Mouse (Mus musculus): ENCODE results near the gene Hist1h2ap. TPM values are rescaled to one million over a fixed set of nuclear protein-coding genes. Genes with fewer than 3 reads are reported as not detected.
A peak's percentile ranks its signal among the peaks of the same experiment; 100 is the strongest.
"Not testable (repeated sequence)": the region's sequence is repeated elsewhere in the genome, so short reads cannot be mapped to it uniquely, and the experiment has no call there.

The Hist1h2ap gene
- 94.2 and 102 TPM in 2 replicates for polyA plus RNA-seq (2011; ENCODE audit: insufficient read depth, insufficient read length, low replicate concordance, missing spikeins)

DNA sequence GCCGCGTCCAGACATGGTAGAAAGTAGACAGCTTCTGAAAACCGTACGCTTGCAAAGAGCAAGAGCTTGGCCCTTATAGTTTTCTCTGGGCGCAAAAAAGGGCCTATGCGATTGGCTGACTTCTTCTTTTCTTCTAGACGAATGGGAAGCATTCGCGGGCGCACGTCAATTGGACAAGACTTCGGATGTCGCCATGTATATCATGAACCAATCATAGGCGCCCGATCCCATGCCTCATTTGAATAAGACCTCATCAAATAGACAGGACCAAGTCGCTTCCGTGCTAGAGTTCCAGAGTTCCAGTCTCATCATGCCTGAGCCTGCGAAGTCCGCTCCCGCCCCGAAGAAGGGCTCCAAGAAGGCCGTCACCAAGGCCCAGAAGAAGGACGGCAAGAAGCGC lies at the start of gene Hist1h2ap, which contains the start of gene Hist1h2br:
Gene Hist1h2ap (minus strand): TSS at position 47 of the 400 bp plus-strand sequence.
Gene Hist1h2br (plus strand): TSS at position 283 of the 400 bp plus-strand sequence.
- no CpG with 5 or more reads among the region's 24 CpGs for WGBS
- H3K27ac ChIP-seq (ENCODE audit: control insufficient read depth, insufficient read depth, low read depth, low read length, poor library complexity); H3K4me3 ChIP-seq (replicated peaks; ENCODE audit: control insufficient read depth, low read depth, low read length); H3K4me1 ChIP-seq (ENCODE audit: control insufficient read depth, insufficient read depth, low read length): not testable (repeated sequence)

DNA sequence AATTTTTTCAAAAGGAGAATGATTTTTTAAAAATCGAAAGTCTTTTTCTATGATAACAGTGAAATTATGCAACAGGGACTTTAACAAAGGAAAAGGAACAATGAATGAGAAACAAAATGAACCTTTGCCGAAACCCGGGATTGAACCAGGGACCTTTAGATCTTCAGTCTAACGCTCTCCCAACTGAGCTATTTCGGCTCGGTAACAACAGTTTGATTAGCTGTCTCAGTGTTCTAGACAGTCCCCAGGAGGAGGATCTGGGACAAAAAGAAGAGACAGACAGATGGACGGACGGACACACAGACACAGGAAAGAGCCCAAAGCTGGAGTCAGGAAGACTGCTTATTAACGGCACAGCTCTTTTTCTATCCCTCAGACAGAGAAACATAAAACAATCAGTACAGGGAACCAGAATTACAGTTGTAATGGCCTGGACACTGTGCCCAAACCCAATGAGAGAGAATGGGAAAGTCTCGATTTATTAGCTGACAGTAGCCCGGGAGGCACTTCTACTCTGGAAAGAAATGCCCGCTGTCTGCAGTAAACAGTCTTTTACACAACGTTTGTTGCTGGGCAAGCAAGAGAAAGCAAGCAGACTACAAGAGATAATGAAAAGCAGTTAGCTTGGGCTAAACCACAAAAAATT lies 49.6 kb upstream of the Hist1h2ap start:
- Histone ChIP-seq H3K4me3 (replicated peaks; ENCODE audit: control insufficient read depth, low read depth, low read length) (peak overlapping the region; percentile 39), H3K27ac (ENCODE audit: control insufficient read depth, insufficient read depth, low read depth, low read length, poor library complexity) (no peak overlapping the region), H3K4me1 (ENCODE audit: control insufficient read depth, insufficient read depth, low read length) (no peaks in the 10 kb centered on the region; the same call in 1 of the 2 replicates)
- WGBS: 4% methylated on average over 13 of the region's 13 CpGs
- TF ChIP-seq CTCF (IDR thresholded peaks at IDR 0.05; ENCODE audit: control insufficient read depth, insufficient read depth, low read length) (no peak), POLR2A (IDR thresholded peaks at IDR 0.05; ENCODE audit: borderline replicate concordance, control insufficient read depth, low read depth, low read length) (no peak)

DNA sequence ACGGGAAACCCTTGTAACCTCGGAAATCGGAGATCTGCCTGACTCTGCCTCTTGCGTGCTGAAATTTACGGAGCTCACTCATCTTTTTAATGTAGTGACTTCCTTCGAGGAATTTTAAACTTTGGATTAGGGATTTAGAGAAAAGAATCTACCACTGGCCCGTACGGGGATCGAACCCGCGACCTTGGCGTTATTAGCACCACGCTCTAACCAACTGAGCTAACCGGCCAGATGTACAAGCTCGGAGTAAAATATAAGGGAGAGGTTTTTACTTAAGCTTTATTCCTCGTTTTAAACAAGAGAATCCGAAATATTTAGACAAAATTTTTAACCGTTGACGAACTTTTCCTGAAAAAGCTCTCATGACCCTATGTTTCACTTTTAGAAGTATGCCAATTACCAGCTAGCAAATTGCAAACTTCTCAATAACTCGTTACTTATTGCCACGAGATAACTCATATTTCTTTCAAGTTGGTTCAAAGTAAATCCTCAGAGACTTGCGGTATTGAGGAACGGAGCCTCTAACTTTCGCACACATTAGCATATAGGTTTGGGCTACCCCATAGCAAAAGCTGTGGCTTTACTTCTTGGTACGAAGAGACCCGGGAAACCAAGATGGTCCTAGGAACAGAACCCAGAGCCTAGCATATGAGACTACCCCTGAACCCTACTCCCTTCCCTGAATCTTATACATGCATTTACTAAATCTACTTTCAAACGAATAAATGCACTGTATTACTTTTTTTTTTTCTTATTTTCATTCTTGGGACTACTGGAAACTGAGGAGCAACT lies 48.8 kb upstream of the Hist1h2ap start:
- 11% methylated on average over 27 of the region's 27 CpGs for WGBS
- Histone ChIP-seq H3K4me3 (replicated peaks; ENCODE audit: control insufficient read depth, low read depth, low read length) (peak overlapping the region; percentile 45), H3K4me1 (ENCODE audit: control insufficient read depth, insufficient read depth, low read length) (no peaks in the 10 kb centered on the region; the same call in 1 of the 2 replicates), H3K27ac (ENCODE audit: control insufficient read depth, insufficient read depth, low read depth, low read length, poor library complexity) (no peak overlapping the region)
- TF ChIP-seq CTCF (IDR thresholded peaks at IDR 0.05; ENCODE audit: control insufficient read depth, insufficient read depth, low read length) (no peak), POLR2A (IDR thresholded peaks at IDR 0.05; ENCODE audit: borderline replicate concordance, control insufficient read depth, low read depth, low read length) (no peak)

DNA sequence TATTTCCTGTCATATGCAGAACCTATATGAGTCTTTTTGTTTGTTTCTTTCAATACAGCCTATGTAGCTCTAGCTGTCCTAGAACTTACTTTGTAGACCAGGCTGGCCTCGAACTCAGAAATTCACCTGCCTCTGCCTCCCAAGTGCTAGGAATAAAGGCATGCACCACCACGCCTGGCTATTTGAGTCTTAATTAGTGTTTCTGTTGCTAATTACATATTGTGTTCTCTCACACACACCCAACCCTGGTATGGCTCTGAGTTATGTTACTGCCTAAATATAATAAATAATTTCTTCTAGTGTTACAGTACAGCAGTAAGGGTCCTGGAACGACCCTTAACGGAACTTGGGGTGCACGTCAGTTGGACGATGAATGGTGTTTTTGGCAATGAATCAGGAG lies 47.4 kb upstream of the Hist1h2ap start:
- no peak overlapping the region for H3K4me3 ChIP-seq (replicated peaks; ENCODE audit: control insufficient read depth, low read depth, low read length)
- no peaks in the 10 kb centered on the region; the same call in 1 of the 2 replicates for H3K4me1 ChIP-seq (ENCODE audit: control insufficient read depth, insufficient read depth, low read length)
- H3K27ac ChIP-seq (ENCODE audit: control insufficient read depth, insufficient read depth, low read depth, low read length, poor library complexity): no peak overlapping the region
- no peak for TF ChIP-seq CTCF (IDR thresholded peaks at IDR 0.05; ENCODE audit: control insufficient read depth, insufficient read depth, low read length)
- WGBS: 83% methylated on average over 6 of the region's 6 CpGs

DNA sequence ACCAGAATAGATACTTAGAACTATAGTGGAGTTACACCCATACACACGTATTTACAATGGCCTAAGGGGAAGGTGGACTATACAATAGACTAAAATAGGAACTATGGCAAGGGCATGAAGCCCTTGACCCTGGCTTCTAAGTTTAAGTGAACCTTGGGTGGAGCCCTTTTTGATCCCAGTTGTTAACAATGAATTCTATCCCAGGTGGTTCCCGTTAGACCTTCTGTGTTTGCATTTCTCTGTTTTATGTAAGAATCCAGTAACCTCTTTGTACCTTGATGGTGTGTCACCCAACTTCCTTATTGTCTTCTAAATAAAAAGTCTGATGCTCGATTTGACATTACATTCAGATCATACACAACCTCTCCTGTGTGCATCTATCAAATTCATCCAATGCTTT lies 32.2 kb upstream of the Hist1h2ap start:
- 53% methylated on average over 3 of the region's 3 CpGs for WGBS
- H3K27ac ChIP-seq (ENCODE audit: control insufficient read depth, insufficient read depth, low read depth, low read length, poor library complexity); H3K4me1 ChIP-seq (ENCODE audit: control insufficient read depth, insufficient read depth, low read length); H3K4me3 ChIP-seq (replicated peaks; ENCODE audit: control insufficient read depth, low read depth, low read length): not testable (repeated sequence)

DNA sequence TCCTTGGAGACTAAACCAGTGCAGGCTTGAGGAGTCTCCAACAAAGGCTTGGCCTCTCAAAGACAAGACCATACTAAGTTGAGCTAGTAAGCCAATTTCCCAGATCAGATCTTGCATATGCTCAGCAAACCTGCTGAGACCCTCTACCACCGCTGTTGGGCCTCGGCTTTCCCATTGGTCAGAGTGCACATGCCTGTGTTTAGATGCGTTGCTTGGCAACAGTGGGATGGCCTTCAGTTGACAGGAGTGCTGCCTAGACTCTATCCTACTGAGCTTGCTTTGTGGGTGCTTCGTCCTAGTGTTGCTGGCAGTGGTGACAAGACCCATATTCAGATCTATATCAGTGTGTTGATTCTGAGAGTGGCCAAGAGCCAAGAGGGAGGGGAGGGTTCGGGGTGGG lies 28.3 kb upstream of the Hist1h2ap start:
- H3K4me1 ChIP-seq (ENCODE audit: control insufficient read depth, insufficient read depth, low read length): no peaks in the 10 kb centered on the region
- H3K4me3 ChIP-seq (replicated peaks; ENCODE audit: control insufficient read depth, low read depth, low read length): no peak overlapping the region
- no peak overlapping the region for H3K27ac ChIP-seq (ENCODE audit: control insufficient read depth, insufficient read depth, low read depth, low read length, poor library complexity)
- 78% methylated on average over 5 of the region's 5 CpGs for WGBS
- no peak for TF ChIP-seq POLR2A (IDR thresholded peaks at IDR 0.05; ENCODE audit: borderline replicate concordance, control insufficient read depth, low read depth, low read length)
- TF ChIP-seq CTCF (IDR thresholded peaks at IDR 0.05; ENCODE audit: control insufficient read depth, insufficient read depth, low read length): no peak

DNA sequence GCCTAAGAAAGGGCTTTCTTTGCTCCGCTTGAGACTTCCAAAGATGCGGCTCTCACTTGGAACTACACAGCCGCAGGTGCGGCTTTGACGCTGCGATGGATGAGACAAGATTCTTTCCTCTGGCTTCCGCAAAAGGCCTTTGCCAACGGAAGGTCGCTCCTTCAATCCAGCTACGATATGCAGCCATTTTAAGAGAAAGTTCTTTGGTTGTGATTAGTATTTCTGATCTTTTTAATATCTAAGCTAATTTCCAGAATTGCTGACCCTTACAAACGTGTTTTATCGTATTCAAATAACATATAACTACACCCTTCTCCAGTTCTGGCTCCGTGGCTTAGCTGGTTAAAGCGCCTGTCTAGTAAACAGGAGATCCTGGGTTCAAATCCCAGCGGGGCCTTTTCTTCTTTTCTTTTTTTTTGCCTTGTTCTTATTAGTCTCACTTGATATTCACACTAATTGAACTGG lies 22.4 kb upstream of the Hist1h2ap start:
- no peak overlapping the region for H3K27ac ChIP-seq (ENCODE audit: control insufficient read depth, insufficient read depth, low read depth, low read length, poor library complexity)
- peak overlapping the region; percentile 62 for H3K4me3 ChIP-seq (replicated peaks; ENCODE audit: control insufficient read depth, low read depth, low read length)
- 11% methylated on average over 15 of the region's 15 CpGs for WGBS
- peaks cover 3% of the 10 kb centered on the region for H3K4me1 ChIP-seq (ENCODE audit: control insufficient read depth, insufficient read depth, low read length)
- TF ChIP-seq CTCF (IDR thresholded peaks at IDR 0.05; ENCODE audit: control insufficient read depth, insufficient read depth, low read length) (no peak), POLR2A (IDR thresholded peaks at IDR 0.05; ENCODE audit: borderline replicate concordance, control insufficient read depth, low read depth, low read length) (no peak)

DNA sequence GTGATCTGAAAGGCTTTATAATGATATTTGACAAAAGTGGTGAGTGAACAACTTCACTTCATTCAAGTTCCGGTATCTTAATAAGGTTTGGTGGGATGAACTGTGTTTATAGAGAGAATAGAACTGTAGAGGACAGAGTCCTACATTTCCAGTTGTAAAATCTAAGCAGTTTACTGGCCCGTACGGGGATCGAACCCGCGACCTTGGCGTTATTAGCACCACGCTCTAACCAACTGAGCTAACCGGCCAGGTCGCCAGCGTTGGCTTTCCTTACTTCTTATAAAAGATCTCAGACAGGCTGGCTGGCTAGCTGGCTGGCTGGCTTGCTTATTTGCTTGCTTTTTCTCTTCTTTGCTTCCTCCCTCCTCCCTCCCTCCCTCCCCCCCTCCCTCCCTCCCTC lies 21.8 kb upstream of the Hist1h2ap start:
- peak overlapping the region; percentile 3 for H3K4me3 ChIP-seq (replicated peaks; ENCODE audit: control insufficient read depth, low read depth, low read length)
- H3K4me1 ChIP-seq (ENCODE audit: control insufficient read depth, insufficient read depth, low read length): peaks cover 3% of the 10 kb centered on the region
- H3K27ac ChIP-seq (ENCODE audit: control insufficient read depth, insufficient read depth, low read depth, low read length, poor library complexity): no peak overlapping the region
- 11% methylated on average over 11 of the region's 11 CpGs for WGBS
- TF ChIP-seq CTCF (IDR thresholded peaks at IDR 0.05; ENCODE audit: control insufficient read depth, insufficient read depth, low read length) (no peak), POLR2A (IDR thresholded peaks at IDR 0.05; ENCODE audit: borderline replicate concordance, control insufficient read depth, low read depth, low read length) (no peak)
